Mouse (Mus musculus): ENCODE measurements around the gene Astn2. TPM values are rescaled to one million over a fixed set of nuclear protein-coding genes. Genes with fewer than 3 reads are reported as not detected.

Astn2 gene
- polyA plus RNA-seq, 1 experiment from 2014 or later = 0.18 TPM

GRCm38 (mm10) chr4:66230735-66231134, 173.7 kb downstream of the Astn2 start:
- TF ChIP-seq CTCF (IDR thresholded peaks at IDR 0.05; ENCODE audit: low read depth) = no peak
- no peak for ATAC-seq
- Histone ChIP-seq H3K36me3 (ENCODE audit: control insufficient read depth, insufficient read depth) (no peaks in the 10 kb centered on the region), H3K4me2 (replicated peaks; ENCODE audit: low read depth) (no peak overlapping the region), H3K27me3 (replicated peaks; ENCODE audit: control insufficient read depth, insufficient read depth, low read length) (no peaks in the 10 kb centered on the region), H3K9ac (ENCODE audit: low read depth, low read length) (no peak overlapping the region), H3K4me1 (replicated peaks; ENCODE audit: control insufficient read depth, insufficient read depth, low read length) (no peaks in the 10 kb centered on the region), H3K4me3 (ENCODE audit: low read depth, low read length) (no peak overlapping the region), H3K27ac (ENCODE audit: low read depth, low read length) (no peak overlapping the region), H3K9me3 (ENCODE audit: control insufficient read depth) (no peaks in the 10 kb centered on the region)
- 81% methylated on average over 4 of the region's 4 CpGs for WGBS

- Histone ChIP-seq H3K4me2 (replicated peaks; ENCODE audit: low read depth) (no peak overlapping the region), H3K4me3 (ENCODE audit: low read depth, low read length) (no peak overlapping the region), H3K9ac (ENCODE audit: low read depth, low read length) (no peak overlapping the region), H3K4me1 (replicated peaks; ENCODE audit: control insufficient read depth, insufficient read depth, low read length) (no peaks in the 10 kb centered on the region), H3K36me3 (ENCODE audit: control insufficient read depth, insufficient read depth) (no peaks in the 10 kb centered on the region), H3K9me3 (ENCODE audit: control insufficient read depth) (no peaks in the 10 kb centered on the region), H3K27ac (ENCODE audit: low read depth, low read length) (no peak overlapping the region), H3K27me3 (replicated peaks; ENCODE audit: control insufficient read depth, insufficient read depth, low read length) (no peaks in the 10 kb centered on the region)
- no peak for TF ChIP-seq CTCF (IDR thresholded peaks at IDR 0.05; ENCODE audit: low read depth)
- ATAC-seq = no peak
- WGBS = 75% methylated on average over 9 of the region's 9 CpGs
Observed at GRCm38 (mm10) chr4:66222602-66223317, 181.7 kb downstream of the Astn2 start.

- ATAC-seq = no peak
- 74% methylated on average over 9 of the region's 9 CpGs for WGBS
Observed at GRCm38 (mm10) chr4:66215170-66215618, 189.2 kb downstream of the Astn2 start.

GRCm38 (mm10) chr4:66189636-66190035, 214.8 kb downstream of the Astn2 start:
- Histone ChIP-seq H3K4me3 (ENCODE audit: low read depth, low read length) (no peak overlapping the region), H3K27ac (ENCODE audit: low read depth, low read length) (no peak overlapping the region), H3K4me1 (replicated peaks; ENCODE audit: control insufficient read depth, insufficient read depth, low read length) (no peaks in the 10 kb centered on the region), H3K36me3 (ENCODE audit: control insufficient read depth, insufficient read depth) (no peaks in the 10 kb centered on the region), H3K9me3 (ENCODE audit: control insufficient read depth) (no peaks in the 10 kb centered on the region), H3K27me3 (replicated peaks; ENCODE audit: control insufficient read depth, insufficient read depth, low read length) (no peaks in the 10 kb centered on the region), H3K9ac (ENCODE audit: low read depth, low read length) (no peak overlapping the region), H3K4me2 (replicated peaks; ENCODE audit: low read depth) (no peak overlapping the region)
- no peak for ATAC-seq
- WGBS = 88% methylated on average over 8 of the region's 8 CpGs
- TF ChIP-seq CTCF (IDR thresholded peaks at IDR 0.05; ENCODE audit: low read depth) = no peak

More at GRCm38 (mm10) chr4:66215170-66215618, 189.2 kb downstream of the Astn2 start:
- H3K4me2 ChIP-seq (replicated peaks; ENCODE audit: low read depth) = no peak overlapping the region
- H3K27ac ChIP-seq (ENCODE audit: low read depth, low read length) = no peak overlapping the region
- H3K27me3 ChIP-seq (replicated peaks; ENCODE audit: control insufficient read depth, insufficient read depth, low read length) = no peaks in the 10 kb centered on the region
- H3K4me3 ChIP-seq (ENCODE audit: low read depth, low read length) = no peak overlapping the region
- TF ChIP-seq CTCF (IDR thresholded peaks at IDR 0.05; ENCODE audit: low read depth) = no peak
- no peaks in the 10 kb centered on the region for H3K4me1 ChIP-seq (replicated peaks; ENCODE audit: control insufficient read depth, insufficient read depth, low read length)
- no peak overlapping the region for H3K9ac ChIP-seq (ENCODE audit: low read depth, low read length)
- no peaks in the 10 kb centered on the region for H3K36me3 ChIP-seq (ENCODE audit: control insufficient read depth, insufficient read depth)
- no peaks in the 10 kb centered on the region for H3K9me3 ChIP-seq (ENCODE audit: control insufficient read depth)

GRCm38 (mm10) chr4:66175887-66176533, 228.4 kb downstream of the Astn2 start:
- H3K36me3 ChIP-seq (ENCODE audit: control insufficient read depth, insufficient read depth) = no peaks in the 10 kb centered on the region
- H3K9ac ChIP-seq (ENCODE audit: low read depth, low read length) = no peak overlapping the region
- 63% methylated on average over 14 of the region's 14 CpGs for WGBS
- no peak overlapping the region for H3K4me2 ChIP-seq (replicated peaks; ENCODE audit: low read depth)
- no peaks in the 10 kb centered on the region for H3K4me1 ChIP-seq (replicated peaks; ENCODE audit: control insufficient read depth, insufficient read depth, low read length)
- no peak for ATAC-seq
- no peaks in the 10 kb centered on the region for H3K27me3 ChIP-seq (replicated peaks; ENCODE audit: control insufficient read depth, insufficient read depth, low read length)
- no peak overlapping the region for H3K4me3 ChIP-seq (ENCODE audit: low read depth, low read length)
- TF ChIP-seq CTCF (IDR thresholded peaks at IDR 0.05; ENCODE audit: low read depth) = no peak
- H3K9me3 ChIP-seq (ENCODE audit: control insufficient read depth) = no peaks in the 10 kb centered on the region
- no peak overlapping the region for H3K27ac ChIP-seq (ENCODE audit: low read depth, low read length)

- H3K27me3 ChIP-seq (replicated peaks; ENCODE audit: control insufficient read depth, insufficient read depth, low read length) = no peaks in the 10 kb centered on the region
- ATAC-seq = no peak
Observed at GRCm38 (mm10) chr4:66171583-66171982, 232.8 kb downstream of the Astn2 start.

More at GRCm38 (mm10) chr4:66171583-66171982, 232.8 kb downstream of the Astn2 start:
- Histone ChIP-seq H3K4me3 (ENCODE audit: low read depth, low read length) (no peak overlapping the region), H3K4me2 (replicated peaks; ENCODE audit: low read depth) (no peak overlapping the region), H3K36me3 (ENCODE audit: control insufficient read depth, insufficient read depth) (no peaks in the 10 kb centered on the region), H3K27ac (ENCODE audit: low read depth, low read length) (no peak overlapping the region), H3K9ac (ENCODE audit: low read depth, low read length) (no peak overlapping the region), H3K4me1 (replicated peaks; ENCODE audit: control insufficient read depth, insufficient read depth, low read length) (no peaks in the 10 kb centered on the region), H3K9me3 (ENCODE audit: control insufficient read depth) (no peaks in the 10 kb centered on the region)
- no peak for TF ChIP-seq CTCF (IDR thresholded peaks at IDR 0.05; ENCODE audit: low read depth)
- 69% methylated on average over 5 of the region's 5 CpGs for WGBS
